Mouse (Mus musculus) frontal cortex, postnatal 10 days (tissue): ENCODE data around the gene Shmt2.

ENCODE experiments used
- DNase-seq, 2 experiments: peaks; one replicate each; pipeline ENCODE4 v3.0.0; 2022; ENCODE audit warnings: low spot score in 2 of 2, mixed read lengths in 1 of 2

Shmt2 gene

DNA sequence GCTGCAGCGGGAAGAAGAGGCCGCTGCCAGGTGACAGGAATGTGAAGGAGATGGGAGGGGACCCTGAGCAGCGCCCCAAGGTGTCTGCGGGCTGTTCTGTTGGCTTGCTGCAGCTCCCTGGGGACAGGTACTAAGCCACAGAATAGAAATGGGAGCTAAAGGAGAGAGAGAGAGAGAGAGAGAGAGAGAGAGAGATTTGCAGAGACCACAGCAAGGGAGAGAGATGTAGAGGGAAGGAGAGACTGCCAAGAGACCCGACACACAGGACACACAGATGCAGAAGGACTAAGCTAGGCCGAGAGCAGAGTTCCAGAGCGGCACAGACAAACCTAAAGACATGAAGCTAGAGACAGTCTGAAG is 10.0 kb downstream of the Shmt2 start:
- DNase-seq, result no peak

DNA sequence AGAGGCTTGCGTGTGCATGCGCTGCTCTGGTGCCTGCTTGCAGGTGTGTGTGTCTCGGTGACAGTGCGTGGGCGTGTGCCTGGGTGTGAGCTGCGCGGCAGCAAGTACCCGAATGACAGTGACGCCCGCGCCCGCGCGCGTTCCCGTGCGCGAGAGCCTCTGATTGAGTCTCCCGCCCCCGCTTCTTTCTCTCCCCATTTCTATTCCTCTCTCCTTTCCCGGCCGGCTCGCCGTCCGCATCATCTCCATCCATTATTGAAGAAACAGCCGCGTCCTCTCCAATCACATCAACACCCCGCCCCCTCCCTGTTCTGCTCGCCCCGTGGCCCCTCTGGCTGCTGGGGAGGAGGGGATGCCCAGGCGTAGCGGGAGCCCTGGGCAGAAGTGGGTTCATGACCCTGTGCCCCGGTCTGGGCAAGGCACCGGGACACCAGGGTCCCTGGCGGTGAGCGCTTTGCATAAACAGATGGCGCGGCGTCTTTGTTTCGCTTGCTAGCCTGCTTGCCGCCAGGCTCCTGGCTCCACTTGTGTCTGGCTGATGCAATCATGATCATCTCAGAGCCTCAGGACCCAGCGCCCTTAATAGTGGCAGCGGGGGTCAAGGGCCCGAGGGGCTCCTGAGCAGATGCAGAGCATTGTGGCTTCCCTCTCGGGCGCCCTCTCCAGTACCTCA is 10.5 kb downstream of the Shmt2 start:
- peak; percentile 82 to 89 for DNase-seq

DNA sequence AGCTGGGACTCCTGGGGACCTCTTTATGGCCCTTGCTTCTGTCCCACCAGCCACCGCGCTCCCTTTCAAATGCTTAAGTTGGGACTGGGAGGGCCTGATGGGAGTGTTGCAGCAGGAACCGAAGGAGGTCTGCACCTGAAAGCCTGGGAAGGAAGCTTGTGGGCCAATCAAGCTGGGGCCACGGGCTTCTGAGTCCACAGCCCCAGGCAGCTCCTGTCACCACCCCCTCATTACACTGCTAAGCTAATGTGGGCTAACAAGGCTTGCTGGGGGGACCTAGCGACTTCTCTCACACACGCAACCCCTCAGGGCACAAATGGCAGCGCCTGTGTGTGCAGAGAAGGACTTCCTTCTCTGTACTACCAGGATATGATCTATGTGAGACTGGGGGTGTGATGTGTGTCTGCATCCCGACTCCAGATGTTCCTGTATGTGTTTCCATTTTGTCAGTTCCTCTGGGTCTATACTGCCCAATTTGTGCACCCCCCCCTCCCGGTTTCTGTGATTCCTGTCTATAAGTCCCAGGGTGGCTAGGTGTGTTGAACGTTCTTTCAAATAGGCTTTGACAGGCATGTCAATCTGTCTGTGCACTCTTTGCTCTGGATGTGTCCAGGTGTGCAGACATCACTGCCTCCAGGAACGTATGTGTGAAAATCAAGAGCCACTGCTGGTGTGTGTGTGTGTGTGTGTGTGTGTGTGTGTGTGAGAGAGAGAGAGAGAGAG is 11.2 kb downstream of the Shmt2 start:
- no peak for DNase-seq

DNA sequence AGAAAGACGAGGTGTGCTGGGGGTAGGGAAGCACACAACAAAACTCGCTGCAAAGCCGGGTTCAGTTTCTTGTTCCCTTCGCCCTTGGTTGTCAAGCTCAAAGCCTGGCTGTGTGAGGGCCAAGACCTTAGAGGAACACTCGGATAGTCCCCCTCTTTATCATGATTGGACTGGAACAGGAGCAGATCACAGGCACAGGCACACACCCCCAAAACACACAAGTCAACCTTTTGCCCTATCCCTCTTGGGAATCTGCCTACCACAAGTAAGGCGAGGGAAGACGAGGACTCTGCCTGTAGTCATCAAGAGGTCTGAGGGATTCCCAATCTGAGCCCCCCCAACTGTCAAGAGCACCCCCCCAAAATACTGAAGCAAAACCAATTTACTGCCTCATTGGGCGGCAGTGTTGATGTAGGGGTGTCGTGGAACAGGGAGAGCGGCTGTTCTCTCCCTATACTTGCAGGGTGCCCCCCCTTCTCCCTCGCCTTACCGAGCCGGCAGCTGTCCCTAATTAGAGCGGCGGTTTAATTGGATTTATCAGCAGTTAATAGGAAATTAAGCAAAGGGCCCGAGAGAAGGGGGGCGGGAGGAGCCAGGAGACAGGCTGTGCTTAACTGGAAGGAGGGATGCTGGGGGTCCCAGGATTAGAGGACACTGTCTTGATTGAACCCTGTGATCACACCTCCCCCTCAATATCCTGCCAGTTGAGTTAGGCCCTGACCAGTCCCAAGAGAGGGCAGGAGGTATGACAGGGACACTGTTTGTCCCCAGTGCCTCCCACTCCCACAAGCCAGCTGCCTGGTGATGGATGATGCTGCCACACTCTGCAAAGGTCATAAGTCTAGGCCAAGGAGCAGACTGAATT is 12.2 kb downstream of the Shmt2 start:
- DNase-seq, result no peak

DNA sequence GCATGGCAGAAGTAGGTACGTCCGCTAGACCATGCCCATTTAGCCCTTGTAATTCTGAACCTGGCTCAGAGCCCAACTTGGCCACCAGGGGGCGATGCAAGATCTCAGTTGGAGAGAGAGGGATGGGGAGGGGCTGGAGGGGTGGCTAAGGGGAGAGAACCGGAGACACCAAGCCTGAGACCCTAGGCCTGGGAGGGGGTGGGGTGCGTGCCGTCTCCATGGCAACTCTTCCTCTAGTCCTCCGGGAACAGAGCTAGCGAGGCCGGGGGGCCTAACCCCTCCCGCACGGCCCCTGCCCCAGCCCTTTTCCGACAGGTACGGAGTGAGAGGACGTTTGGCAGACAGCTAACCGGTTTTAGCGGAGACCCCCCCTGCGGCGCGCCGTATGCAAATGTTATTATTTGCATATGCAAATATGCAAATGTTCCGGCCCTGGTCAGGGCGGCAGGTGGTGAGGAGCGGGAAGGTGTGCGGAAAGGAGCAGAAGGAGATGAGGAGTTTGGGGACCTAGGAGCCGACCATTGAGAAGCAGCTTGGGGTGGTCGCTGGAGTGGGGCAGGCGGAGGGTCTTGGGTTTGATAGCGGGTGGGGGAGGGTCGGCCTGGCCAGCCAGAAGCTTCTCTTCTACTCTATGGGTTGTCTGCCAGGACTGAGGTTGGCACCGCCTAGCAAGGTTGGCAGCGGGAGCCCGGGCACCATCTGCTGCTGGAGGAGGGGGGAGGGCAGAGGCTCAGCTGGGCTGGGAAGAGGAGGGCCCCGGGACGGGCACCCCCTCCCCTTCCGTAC is 13.0 kb downstream of the Shmt2 start:
- peak; percentile 79 to 86 for DNase-seq

DNA sequence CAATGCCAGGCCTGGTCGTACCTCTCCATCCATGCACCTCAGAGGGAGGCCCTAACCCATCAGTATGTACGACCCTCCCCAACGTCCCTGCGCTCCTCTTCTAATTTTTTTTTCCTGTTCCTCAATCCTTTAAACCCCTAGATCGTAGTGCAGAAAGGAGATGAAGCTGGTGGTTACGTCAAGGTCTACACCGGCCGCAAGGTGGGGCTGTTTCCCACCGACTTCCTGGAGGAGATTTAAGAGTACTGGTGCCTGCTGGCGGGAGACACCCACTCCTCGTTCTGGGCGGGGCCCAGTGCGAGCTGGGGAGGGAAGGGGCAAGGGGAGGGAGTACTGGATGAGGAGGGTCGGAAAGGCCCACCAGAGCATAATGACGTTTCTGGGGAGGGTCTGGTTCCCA is 14.0 kb downstream of the Shmt2 start:
- DNase-seq, result peak; percentile 74

DNA sequence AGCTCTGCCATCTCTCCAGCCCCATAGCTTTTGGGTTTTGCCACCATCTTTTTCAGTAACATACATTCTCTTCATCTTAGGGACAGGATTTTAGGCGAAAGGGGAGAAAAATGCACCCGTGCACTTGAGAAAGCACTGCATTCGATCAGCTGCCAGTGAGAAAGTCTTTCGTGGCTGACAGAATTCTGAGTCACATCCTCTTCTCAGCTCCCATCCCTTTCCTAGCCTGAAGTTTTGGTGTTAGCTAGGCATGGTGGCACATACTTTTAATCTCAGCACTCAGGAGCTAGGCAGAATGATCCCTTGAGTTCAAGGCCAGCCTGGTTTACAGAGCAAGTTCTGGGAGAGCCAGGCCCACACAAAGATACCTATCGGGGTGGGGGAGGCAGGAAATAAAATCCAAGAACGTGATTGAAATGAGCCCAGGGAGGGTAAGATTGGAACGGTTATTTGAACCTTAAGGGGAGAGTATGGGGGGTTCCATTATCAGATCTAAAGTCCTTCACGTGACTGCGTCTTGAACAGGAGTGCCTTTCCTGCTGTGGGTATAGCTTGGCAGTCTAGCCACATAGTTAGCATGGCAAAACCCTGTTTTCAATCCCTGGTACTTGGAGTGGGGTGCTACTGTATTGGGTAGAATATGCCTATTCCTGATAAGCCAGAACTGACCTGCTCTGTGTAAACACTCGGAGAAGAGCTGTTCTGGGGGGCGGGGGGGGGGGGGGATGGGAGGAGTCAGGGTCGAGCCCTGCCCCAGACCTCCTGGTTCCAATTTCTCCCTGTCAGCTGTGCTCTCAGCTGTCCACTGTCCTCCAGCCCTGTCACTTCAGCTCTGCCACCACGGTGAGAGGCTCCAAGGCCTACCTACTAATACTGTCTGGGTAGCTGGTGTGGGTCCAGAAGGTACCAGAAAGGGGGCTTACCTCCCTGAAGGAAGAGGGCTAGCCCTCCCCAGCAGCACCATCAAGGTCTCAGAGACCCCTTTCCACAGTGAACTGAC is 21.1 kb downstream of the Shmt2 start, which contains the start of gene Stac3:
Gene Stac3 (plus strand): TSS at position 793 of the 1,000 bp plus-strand sequence.
- no peak for DNase-seq

DNA sequence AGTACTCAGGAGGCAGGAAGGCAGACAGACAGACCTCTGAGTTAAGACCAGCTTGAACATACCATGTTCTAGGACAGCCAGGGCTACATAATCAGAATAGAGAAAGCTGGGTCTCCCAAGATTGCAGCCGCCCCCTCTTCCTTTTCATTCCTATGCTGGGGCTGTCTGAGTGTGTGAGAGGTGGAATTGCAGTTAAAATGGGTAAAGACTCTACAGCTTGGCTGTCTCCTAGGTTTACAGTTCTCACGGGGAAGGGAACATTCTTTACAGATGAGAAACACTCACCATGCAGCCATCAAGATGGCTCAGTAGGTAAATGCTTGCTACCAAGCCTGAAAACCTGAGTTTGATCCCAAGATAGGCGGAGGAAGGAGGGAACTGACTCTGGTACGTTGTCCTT is 22.2 kb downstream of the Shmt2 start:
- DNase-seq, result no peak

DNA sequence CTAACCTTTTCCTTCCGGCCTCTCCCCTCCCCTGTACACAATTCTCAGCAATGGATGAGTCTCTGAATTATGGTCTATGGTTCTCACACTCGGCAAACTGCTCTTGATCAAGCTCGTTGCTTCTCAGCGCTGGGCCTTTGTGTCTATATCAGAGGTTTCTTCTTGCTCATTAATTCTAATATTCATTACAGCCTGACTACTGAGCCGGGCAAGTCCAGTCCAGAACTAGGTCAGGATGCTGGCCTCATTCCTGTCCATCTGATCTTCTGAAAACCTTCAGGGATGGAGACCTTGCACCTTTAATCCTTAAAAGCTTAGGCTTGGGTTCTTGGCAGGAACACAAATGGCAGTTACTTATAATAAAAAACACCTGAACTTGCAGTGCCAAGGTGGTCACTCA is 22.7 kb downstream of the Shmt2 start:
- DNase-seq, result no peak

DNA sequence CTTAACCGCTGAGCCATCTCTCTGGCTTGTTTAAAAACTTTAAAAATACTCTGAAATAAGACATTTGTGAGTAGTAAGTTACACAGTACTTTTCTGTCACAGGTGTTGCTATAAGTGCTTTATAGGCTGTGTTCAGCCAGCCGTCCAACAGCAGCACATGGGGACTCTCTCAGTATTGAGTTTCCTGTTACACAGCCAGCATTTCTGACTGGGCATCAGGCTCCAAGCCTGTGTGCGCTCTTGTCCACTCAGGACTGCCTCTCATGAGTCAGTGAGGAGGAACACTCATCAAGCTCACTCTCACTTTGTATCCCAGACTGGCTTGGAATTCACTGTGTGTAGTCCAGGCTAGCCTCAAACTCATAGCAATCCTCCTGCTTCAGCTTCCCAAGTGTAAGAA is 26.1 kb downstream of the Shmt2 start:
- no peak for DNase-seq

DNA sequence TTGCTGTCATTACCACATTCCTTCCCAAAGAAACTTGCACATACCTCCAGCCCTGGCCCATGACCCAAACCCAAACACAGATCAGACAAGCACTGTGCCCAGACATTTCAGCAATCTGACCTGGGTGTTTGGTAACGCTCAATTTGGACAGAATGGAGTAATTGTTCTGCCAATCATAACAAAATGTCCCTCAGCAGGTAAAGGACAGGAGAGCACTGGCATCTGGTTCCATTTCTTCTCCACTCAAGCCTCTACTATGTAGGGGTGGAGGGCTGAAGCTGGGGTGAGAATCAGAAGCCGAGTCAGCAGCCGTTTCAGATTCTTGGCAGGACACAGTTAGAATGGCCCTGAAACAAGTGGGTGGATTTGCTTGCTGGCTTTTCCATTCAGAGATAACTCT is 30.1 kb downstream of the Shmt2 start:
- no peak for DNase-seq

DNA sequence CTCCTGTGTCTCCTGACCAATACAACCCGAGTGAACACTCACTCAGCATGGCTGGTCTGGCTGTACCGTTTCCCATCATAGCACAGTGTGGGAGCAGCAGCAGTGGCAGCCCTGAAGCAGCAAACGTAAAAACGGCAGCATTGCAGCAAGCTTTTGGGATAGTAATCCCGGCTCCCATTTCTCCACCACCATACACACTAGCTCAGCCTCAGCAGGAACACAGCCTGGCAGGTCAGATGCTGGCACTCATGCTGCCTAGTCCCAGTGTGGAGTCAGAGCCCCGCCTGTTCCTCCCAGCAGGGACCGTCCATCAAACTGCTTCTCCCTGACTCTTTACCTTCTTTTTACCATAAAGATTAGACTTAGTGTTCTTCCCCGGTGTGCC is 31.1 kb downstream of the Shmt2 start:
- no peak for DNase-seq

DNA sequence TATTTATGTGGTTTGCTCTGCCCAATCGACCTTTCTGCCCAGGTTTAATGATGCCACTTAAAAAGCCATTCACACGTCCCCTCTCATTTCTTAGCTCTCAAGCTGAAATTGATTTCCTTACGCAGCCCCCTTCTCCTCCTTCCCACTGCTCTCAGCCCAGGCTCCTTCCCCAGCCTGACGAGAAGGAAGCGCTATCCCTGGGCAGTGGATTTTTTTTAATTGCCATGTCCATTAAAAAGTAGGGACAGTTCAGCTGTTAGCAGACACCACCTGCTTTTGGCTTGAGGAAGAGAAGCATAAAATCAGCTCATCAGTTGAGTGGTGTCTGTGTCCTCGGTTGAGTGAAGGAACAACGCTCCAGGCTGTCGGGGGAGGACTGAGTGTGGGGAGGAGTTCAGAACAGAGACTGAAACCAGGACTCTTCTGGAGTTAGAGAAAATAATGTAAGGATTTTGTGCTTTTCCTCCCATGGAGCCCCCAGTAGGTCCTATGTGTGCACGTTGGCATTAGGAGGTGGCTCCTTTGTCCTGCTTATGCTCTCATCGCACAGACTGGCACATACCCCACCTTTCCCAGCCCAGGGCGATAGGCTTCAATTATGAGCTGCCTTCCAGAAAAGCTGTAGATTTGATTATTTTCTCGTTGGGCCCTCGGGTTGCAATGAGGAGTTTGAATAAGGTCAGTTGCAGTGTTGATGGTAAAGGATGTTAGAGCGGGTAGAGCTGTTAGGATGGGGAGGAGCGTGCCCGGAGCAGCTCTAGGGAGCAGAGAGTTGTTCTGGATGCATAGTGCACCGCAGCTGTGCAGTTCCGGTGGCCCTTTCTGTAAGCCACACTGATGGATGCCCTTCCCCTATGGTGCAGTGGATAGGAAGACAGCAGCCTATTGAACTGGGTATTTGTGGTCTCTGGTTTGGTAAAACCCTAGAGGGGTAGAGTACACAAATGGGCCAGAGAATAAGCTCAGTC is 31.8 kb downstream of the Shmt2 start:
- no peak for DNase-seq

DNA sequence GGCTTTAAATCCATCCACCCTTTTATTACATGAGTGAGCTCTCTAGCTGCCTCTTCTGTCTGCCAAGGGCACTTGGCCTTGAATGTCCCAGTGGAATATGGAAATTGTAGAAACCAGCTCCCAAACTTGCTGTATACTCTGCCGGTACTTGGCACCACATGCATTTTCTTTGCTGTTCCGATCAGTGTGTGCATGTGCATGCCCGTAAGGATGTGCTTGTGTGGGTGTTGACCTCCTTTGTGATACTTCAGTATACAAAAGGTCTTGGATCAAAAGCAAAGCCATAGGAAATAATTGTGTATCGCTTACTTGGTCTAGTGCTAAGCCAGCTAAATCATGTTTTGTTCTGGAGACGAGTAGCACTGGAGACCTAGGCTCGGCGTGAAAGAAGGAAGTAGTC is 33.4 kb downstream of the Shmt2 start:
- DNase-seq, result no peak

DNA sequence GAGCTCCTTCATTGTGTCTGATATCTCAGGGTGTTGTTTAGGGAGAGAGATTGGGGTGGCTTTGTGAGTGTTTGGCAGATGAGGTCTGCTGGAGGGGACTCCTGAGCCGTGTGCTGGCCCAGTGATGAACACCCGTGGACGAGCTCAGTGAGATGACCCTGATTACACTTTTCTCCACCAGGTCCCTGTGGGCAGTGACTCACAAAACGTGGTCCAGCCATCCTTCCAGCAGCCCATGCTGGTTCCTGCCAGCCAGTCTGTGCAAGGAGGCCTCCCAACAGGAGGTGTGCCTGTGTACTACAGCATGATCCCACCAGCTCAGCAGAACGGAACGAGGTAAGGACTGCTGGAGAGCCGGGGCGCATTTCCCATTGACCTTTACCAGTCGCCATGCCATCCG is 37.0 kb downstream of the Shmt2 start:
- DNase-seq, result no peak

DNA sequence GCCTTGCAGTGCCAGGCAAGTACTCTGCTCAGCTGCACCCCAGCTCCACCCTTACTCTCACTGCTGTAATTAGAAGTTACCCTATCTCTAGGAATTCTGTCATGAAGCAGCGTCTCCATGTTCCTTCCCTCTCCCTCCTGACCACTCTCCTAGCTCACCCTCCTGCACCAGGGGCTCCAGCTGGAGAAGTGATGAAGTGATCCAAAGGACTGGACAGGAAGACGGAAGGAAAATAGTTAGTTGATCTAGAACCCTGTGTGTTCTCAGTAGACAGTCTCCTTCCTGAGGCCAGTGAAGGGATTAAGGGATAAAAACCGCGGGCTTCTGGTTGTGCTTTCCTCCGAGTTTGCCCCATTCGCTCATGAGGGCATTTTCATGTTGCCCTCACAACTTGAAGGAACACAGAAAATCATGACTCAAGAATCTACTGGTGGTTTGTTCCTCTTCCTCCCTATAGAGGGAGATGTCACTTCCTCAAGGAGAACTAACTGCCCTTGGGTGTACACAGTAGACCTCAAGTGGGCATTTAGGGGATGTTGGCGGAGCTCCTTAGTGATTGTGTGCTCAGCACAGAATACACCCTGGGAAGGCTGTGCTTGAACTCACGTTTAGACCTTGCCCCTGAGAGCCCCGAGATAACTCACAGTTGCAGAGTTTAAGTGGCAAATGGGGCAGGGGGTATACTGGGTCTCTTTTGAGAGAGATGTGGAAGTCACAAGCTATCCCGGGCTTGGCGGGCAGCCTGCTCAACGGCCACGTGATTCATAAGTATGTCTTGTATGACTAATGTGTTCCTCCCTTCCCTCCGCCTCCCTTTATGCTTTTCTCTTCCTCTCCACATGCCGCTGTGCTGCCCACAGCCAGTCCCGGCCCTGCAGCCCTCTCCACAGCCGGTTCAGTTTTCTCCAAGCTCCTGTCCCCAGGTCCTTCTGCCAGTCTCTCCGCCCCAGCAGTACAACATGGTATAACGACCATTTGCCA is 41.1 kb downstream of the Shmt2 start:
- no peak for DNase-seq

DNA sequence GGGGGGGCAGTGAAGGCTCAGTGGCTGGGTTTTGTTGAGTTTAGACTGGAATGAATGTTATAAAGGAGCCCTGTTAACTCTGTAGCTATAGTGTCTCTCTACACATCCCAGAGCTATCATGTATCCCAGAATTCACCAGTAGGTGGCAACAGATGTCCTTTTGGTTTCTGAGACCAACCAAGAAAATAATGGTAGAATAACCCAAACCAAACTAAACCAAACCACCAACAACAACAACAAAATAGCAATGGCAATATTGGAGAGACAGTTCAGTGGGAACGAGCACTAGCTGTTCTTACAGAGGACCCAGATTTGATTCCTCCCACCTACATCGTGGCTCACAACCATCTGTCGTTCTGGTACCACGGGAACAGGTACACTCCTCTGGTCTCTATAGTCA is 43.1 kb downstream of the Shmt2 start:
- no peak for DNase-seq

DNA sequence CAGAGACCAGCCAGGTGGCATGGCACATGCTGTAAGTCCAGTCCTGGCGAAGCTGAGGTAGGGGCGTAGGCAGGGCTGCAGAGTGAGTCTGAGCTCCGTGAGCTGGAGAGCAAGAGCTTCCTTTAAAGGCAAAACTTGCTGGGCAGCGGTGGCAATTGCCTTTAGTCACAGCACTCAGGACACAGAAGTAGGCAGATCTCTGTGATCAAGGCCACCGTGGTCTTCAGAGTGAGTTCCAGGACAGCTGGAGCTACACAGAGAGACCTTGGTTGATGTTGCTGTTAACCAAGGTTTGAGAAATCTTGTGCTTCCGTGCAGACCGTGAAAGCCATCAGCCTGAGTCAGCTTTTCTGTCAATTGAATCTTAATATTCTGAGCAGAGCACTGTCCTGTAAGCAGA is 44.9 kb downstream of the Shmt2 start:
- DNase-seq, result no peak
